ENCODE assay signal across 10 mouse cellular contexts in genomic region chr8:12948574-12948961, GRCm38 (mm10).
DNase-seq lines count a peak whose midpoint lies in the region; ATAC-seq and TF ChIP-seq lines count a peak whose summit lies in the region.
"Had no signal": no experiment of that assay in that cellular context is flagged by ENCODE, and none has a peak within 500 bp of the region (broad histone marks: within the 10 kb centered on the region; RNA-seq: fewer than 3 reads in every experiment).

No protein-coding gene starts in this region.

- peak overlapping the region; percentile 65 for H3K4me2 ChIP-seq in heart, embryonic 16.5 days (ENCODE audit: low read depth, low read length)
- peak overlapping the region; percentile 87 for H3K4me2 ChIP-seq in forebrain, postnatal 0 days (ENCODE audit: low read depth)
- H3K4me2 ChIP-seq in midbrain, embryonic 14.5 days (ENCODE audit: low read length): peak overlapping the region; percentile 95
- H3K4me2 ChIP-seq: liver, embryonic 15.5 days had no signal

- H3K9me3 ChIP-seq in heart, embryonic 16.5 days (replicated peaks; ENCODE audit: control insufficient read depth, low read length): no peaks in the 10 kb centered on the region
- no peaks in the 10 kb centered on the region for H3K9me3 ChIP-seq in forebrain, postnatal 0 days (ENCODE audit: low read length)
- no peaks in the 10 kb centered on the region for H3K9me3 ChIP-seq in midbrain, embryonic 14.5 days (ENCODE audit: control insufficient read depth, low read length)
- H3K9me3 ChIP-seq: G1E; liver, embryonic 15.5 days had no signal

- DNase-seq in heart, postnatal 25 days (ENCODE audit: low spot score): no peak
- DNase-seq in cerebellum, adult 9-11 months: peak; percentile 74
- peak; percentile 75 for DNase-seq in forebrain, postnatal 0 days
- peak; percentile 79 for DNase-seq in midbrain, embryonic 14.5 days
- DNase-seq in adrenal gland, postnatal 14 days: no peak
- DNase-seq in urinary bladder, postnatal 4 days (ENCODE audit: low spot score in 2 of 2): no peak
- no peak for DNase-seq in adrenal gland, adult 18-20 months (ENCODE audit: low spot score in 2 of 2)

- no peak overlapping the region for H3K9ac ChIP-seq in heart, embryonic 16.5 days (ENCODE audit: low read length)
- H3K9ac ChIP-seq in forebrain, postnatal 0 days: peak overlapping the region; percentile 92
- H3K9ac ChIP-seq in midbrain, embryonic 14.5 days (replicated peaks; ENCODE audit: low read length): peak overlapping the region; percentile 88
- H3K9ac ChIP-seq: liver, embryonic 15.5 days had no signal

- intact Hi-C loops in heart, postnatal 25 days (cut with DNase I): no loop called here

- no peak for ATAC-seq in heart, embryonic 16.5 days (replicated peaks; ENCODE audit: extremely low read depth, insufficient read depth, low FRiP score)
- ATAC-seq in forebrain, postnatal 0 days: peak; percentile 56
- peak; percentile 41; the same call in 1 of the 2 replicates for ATAC-seq in midbrain, embryonic 14.5 days (ENCODE audit: low FRiP score, low TSS enrichment)

- no peaks in the 10 kb centered on the region for H3K27me3 ChIP-seq in heart, embryonic 16.5 days (ENCODE audit: control insufficient read depth, insufficient read depth, low read length)
- H3K27me3 ChIP-seq in forebrain, postnatal 0 days (ENCODE audit: insufficient read depth, low read length): no peaks in the 10 kb centered on the region
- no peaks in the 10 kb centered on the region for H3K27me3 ChIP-seq in midbrain, embryonic 14.5 days (ENCODE audit: control insufficient read depth, insufficient read depth, low read length)

- 33% methylated on average over 3 of the region's 3 CpGs for WGBS in heart, embryonic 16.5 days
- 5% methylated on average over 3 of the region's 3 CpGs for WGBS in forebrain, postnatal 0 days
- WGBS in midbrain, embryonic 14.5 days: 3% methylated on average over 3 of the region's 3 CpGs

- no peaks in the 10 kb centered on the region for H3K36me3 ChIP-seq in heart, embryonic 16.5 days (ENCODE audit: control insufficient read depth, insufficient read depth)
- peaks cover 13% of the 10 kb centered on the region; the same call in 1 of the 2 replicates for H3K36me3 ChIP-seq in forebrain, postnatal 0 days (ENCODE audit: insufficient read depth)
- peaks cover 16% of the 10 kb centered on the region for H3K36me3 ChIP-seq in midbrain, embryonic 14.5 days (ENCODE audit: control insufficient read depth, insufficient read depth, low read length)
- H3K36me3 ChIP-seq: G1E; liver, embryonic 15.5 days had no signal

- peaks cover 9% of the 10 kb centered on the region for H3K4me1 ChIP-seq in heart, embryonic 16.5 days (ENCODE audit: control insufficient read depth, insufficient read depth, low read length)
- peaks cover 22% of the 10 kb centered on the region for H3K4me1 ChIP-seq in forebrain, postnatal 0 days (ENCODE audit: insufficient read depth)
- H3K4me1 ChIP-seq in midbrain, embryonic 14.5 days (ENCODE audit: control insufficient read depth, insufficient read depth, low read length): peaks cover 42% of the 10 kb centered on the region
- H3K4me1 ChIP-seq: liver, embryonic 15.5 days had no signal

- TF ChIP-seq CTCF in forebrain, postnatal 0 days (IDR thresholded peaks at IDR 0.05; ENCODE audit: low read depth): peak; percentile 11; the same call in 1 of the 2 replicates

- H3K4me3 ChIP-seq in heart, embryonic 16.5 days (ENCODE audit: low read length): peak overlapping the region; percentile 52
- peak overlapping the region; percentile 61 for H3K4me3 ChIP-seq in forebrain, postnatal 0 days (ENCODE audit: low read depth, low read length)
- H3K4me3 ChIP-seq in midbrain, embryonic 14.5 days (replicated peaks; ENCODE audit: low read depth, low read length): peak overlapping the region; percentile 49
- H3K4me3 ChIP-seq: liver, embryonic 15.5 days had no signal

- H3K27ac ChIP-seq in heart, embryonic 16.5 days (ENCODE audit: low read length): no peak overlapping the region
- H3K27ac ChIP-seq in forebrain, postnatal 0 days (ENCODE audit: low read depth, low read length): peak overlapping the region; percentile 98
- H3K27ac ChIP-seq in midbrain, embryonic 14.5 days (replicated peaks; ENCODE audit: low read depth, low read length): peak overlapping the region; percentile 99
- H3K27ac ChIP-seq: liver, embryonic 15.5 days had no signal

Comparison
In these comparisons a context has a peak if more than half of its experiments do, and no peak if none do; other contexts are left out.
1. DNase-seq: peak in cerebellum, adult 9-11 months (single experiment), forebrain, postnatal 0 days (single experiment) and midbrain, embryonic 14.5 days (single experiment); none in heart, postnatal 25 days (single experiment), adrenal gland, postnatal 14 days (single experiment), urinary bladder, postnatal 4 days (0 of 2) and adrenal gland, adult 18-20 months (0 of 2).
2. Peak in every context shown above with its lines, with median percentiles within 50 percentile points of each other: H3K4me2 ChIP-seq and H3K4me3 ChIP-seq.